Mouse (Mus musculus) C3H10T1/2 (cell line): ENCODE data around the gene Ypel4. TPM values are rescaled to one million over a fixed set of nuclear protein-coding genes. Genes with fewer than 3 reads are reported as not detected.

Experiments used
- polyA plus RNA-seq, 2 experiments: library from polyadenylated mRNA; unstranded; fragments of >200 nt; fragmentation: generic; extraction: Trizol; gene quantifications; one replicate each; pipeline ENCODE4 v1.2.1; 2012; ENCODE audit warnings: missing spikeins in 2 of 2

The Ypel4 gene
- polyA plus RNA-seq, result 1 to 10 TPM in 1 of 2 experiments, under 1 TPM in 1; 0.47 to 8.6 TPM

GRCm38 (mm10) chr2:84733579-84734300 is at the start of gene Ypel4:
TSS of gene Ypel4 (plus strand) at chr2:84734058.

GRCm38 (mm10) chr2:84714811-84715561 is 18.9 kb upstream of the Ypel4 start, which contains the start of gene Zdhhc5:
TSS of gene Zdhhc5 (minus strand) at chr2:84715180.

GRCm38 (mm10) chr2:84727172-84727858 is 6.5 kb upstream of the Ypel4 start, which contains the start of gene Clp1:
TSS of gene Clp1 (minus strand) at chr2:84727350.

GRCm38 (mm10) chr2:84743561-84743960 is 9.7 kb downstream of the Ypel4 start, which contains the start of gene Gm19426:
TSS of gene Gm19426 (minus strand) at chr2:84743655.

GRCm38 (mm10) chr2:84775241-84775640 is 41.4 kb downstream of the Ypel4 start, which contains the start of gene Serping1:
TSS of gene Serping1 (minus strand) at chr2:84775444.

Other genes with a start within 250 kb of the Ypel4 start
- gene Ctnnd1, start 83.3 kb upstream of the Ypel4 start, polyA plus RNA-seq, result 10 to 100 TPM in 1 of 2 experiments, 1 to 10 TPM in 1; 6.2 to 55.8 TPM
- gene Btbd18, start 75.0 kb upstream of the Ypel4 start, polyA plus RNA-seq, result under 1 TPM; 0.09 TPM
- gene Selenoh, start 63.3 kb upstream of the Ypel4 start, polyA plus RNA-seq, result 100 to 1,000 TPM; 317 to 435 TPM
- gene Gm28635, start 56.0 kb upstream of the Ypel4 start, polyA plus RNA-seq, result not detected
- 10 to 100 TPM in 1 of 2 experiments, 1 to 10 TPM in 1; 9.8 to 18.9 TPM for gene Med19, start 55.7 kb upstream of the Ypel4 start, polyA plus RNA-seq
- 10 to 100 TPM; 13.4 to 61.9 TPM for gene Tmx2, start 54.9 kb upstream of the Ypel4 start, polyA plus RNA-seq
- 10 to 100 TPM in 1 of 2 experiments, 1 to 10 TPM in 1; 4.3 to 26.8 TPM for gene Zdhhc5, start 18.9 kb upstream of the Ypel4 start, polyA plus RNA-seq
- 1 to 10 TPM; 2.2 to 6.6 TPM for gene Clp1, start 6.7 kb upstream of the Ypel4 start, polyA plus RNA-seq
- gene Gm19426, start 9.6 kb downstream of the Ypel4 start, polyA plus RNA-seq, result 1 to 10 TPM; 7.2 to 8.3 TPM
- gene Serping1, start 41.4 kb downstream of the Ypel4 start, polyA plus RNA-seq, result under 1 TPM; 0.06 to 0.91 TPM
- gene Ube2l6, start 64.8 kb downstream of the Ypel4 start, polyA plus RNA-seq, result 10 to 100 TPM; 19.6 to 59.5 TPM
- gene Smtnl1, start 88.6 kb downstream of the Ypel4 start, polyA plus RNA-seq, result under 1 TPM; 0.02 TPM
- gene Timm10, start 92.9 kb downstream of the Ypel4 start, polyA plus RNA-seq, result 10 to 100 TPM; 24.3 to 35.2 TPM
- under 1 TPM; 0.01 to 0.04 TPM for gene Slc43a1, start 104.8 kb downstream of the Ypel4 start, polyA plus RNA-seq
- gene Rtn4rl2, start 152.7 kb downstream of the Ypel4 start, polyA plus RNA-seq, result 1 to 10 TPM in 1 of 2 experiments, under 1 TPM in 1; 0.43 to 7.1 TPM
- 10 to 100 TPM in 1 of 2 experiments, 1 to 10 TPM in 1; 6.8 to 22.7 TPM for gene Slc43a3, start 202.5 kb downstream of the Ypel4 start, polyA plus RNA-seq
- gene Prg2, start 246.4 kb downstream of the Ypel4 start, polyA plus RNA-seq, result under 1 TPM in 1 of 2 experiments, not detected in 1; 0.06 TPM